Mouse (Mus musculus): Measurements from ENCODE around the gene Uts2. TPM values are rescaled to one million over a fixed set of nuclear protein-coding genes. Genes with fewer than 3 reads are reported as not detected.

Uts2 gene
- polyA plus RNA-seq, 1 experiment from 2014 or later = not detected

Other genes with a start within 250 kb of the Uts2 start
- 34.0 and 36.7 TPM in 2 replicates for gene Errfi1, start 143.2 kb upstream of the Uts2 start, polyA plus RNA-seq (2014; fragmentation: Nextera tagmentation; extraction: Ambion mirVana)
- gene Park7, start 82.7 kb upstream of the Uts2 start, polyA plus RNA-seq (2014; fragmentation: Nextera tagmentation; extraction: Ambion mirVana) = 406 and 416 TPM in 2 replicates
- gene Tnfrsf9, start 82.5 kb upstream of the Uts2 start, polyA plus RNA-seq (2014; fragmentation: Nextera tagmentation; extraction: Ambion mirVana) = 0.21 TPM in 1 of 2 replicates, not detected in the other
- 4.5 and 5.2 TPM in 2 replicates for gene Per3, start 47.6 kb downstream of the Uts2 start, polyA plus RNA-seq (2014; fragmentation: Nextera tagmentation; extraction: Ambion mirVana)
- 80.7 and 103 TPM in 2 replicates for gene Vamp3, start 60.9 kb downstream of the Uts2 start, polyA plus RNA-seq (2014; fragmentation: Nextera tagmentation; extraction: Ambion mirVana)
- gene Gm13090, start 92.5 kb downstream of the Uts2 start, polyA plus RNA-seq (2014; fragmentation: Nextera tagmentation; extraction: Ambion mirVana) = 0.21 and 0.56 TPM in 2 replicates